Mouse (Mus musculus): ENCODE results near the gene Calcoco2.

GRCm38 (mm10) chr11:96111751-96112150 lies at the start of gene Calcoco2:
- TF ChIP-seq CTCF (IDR thresholded peaks at IDR 0.05 in 2 of 3, conservative IDR thresholded peaks at IDR 0.05 in 1 of 3; ENCODE audit: control insufficient read depth in 1 of 3, insufficient read depth in 1 of 3, low read depth in 2 of 3, low read length in 3 of 3, poor library complexity in 1 of 3, severe bottlenecking in 1 of 3) (no peak), ZKSCAN1 (IDR thresholded peaks at IDR 0.05; ENCODE audit: low read depth, low read length) (no peak), POLR2A (IDR thresholded peaks at IDR 0.05; ENCODE audit: control insufficient read depth in 1 of 2, insufficient read depth in 1 of 2, low read depth in 1 of 2, low read length in 2 of 2, poor library complexity in 1 of 2) (no peak), RAD21 (IDR thresholded peaks at IDR 0.05; ENCODE audit: low read depth, low read length) (no peak), RCOR1 (IDR thresholded peaks at IDR 0.05; ENCODE audit: low read depth, low read length) (no peak), MAX (IDR thresholded peaks at IDR 0.05; ENCODE audit: low read length) (no peak), NELFE (IDR thresholded peaks at IDR 0.05; ENCODE audit: low read depth, low read length) (no peak), POLR2AphosphoS2 (IDR thresholded peaks at IDR 0.05; ENCODE audit: low read length) (no peak), HCFC1 (IDR thresholded peaks at IDR 0.05; ENCODE audit: low read depth, low read length) (no peak), KAT2A (conservative IDR thresholded peaks at IDR 0.05; ENCODE audit: low read depth, low read length) (no peak), MXI1 (IDR thresholded peaks at IDR 0.05; ENCODE audit: low read depth, low read length) (no peak), GATA1 (IDR thresholded peaks at IDR 0.05; ENCODE audit: low read depth, low read length) (no peak)
